Mouse (Mus musculus): Measurements from ENCODE around the gene Pgp.

GRCm38 (mm10) chr17:24480201-24480826 lies 10.1 kb downstream of the Pgp start:
- TF ChIP-seq POLR2A (IDR thresholded peaks at IDR 0.05; ENCODE audit: insufficient read depth, low read depth, low read length) (no peak), CTCF (IDR thresholded peaks at IDR 0.05) (no peak; the same call in 1 of the 2 replicates)

Measured in heart, adult 2 months (tissue).